Mouse (Mus musculus) hematopoietic stem cell, adult 5-6 weeks (primary cell): ENCODE measurements around the gene Miga2. TPM values are rescaled to one million over a fixed set of nuclear protein-coding genes. Genes with fewer than 3 reads are reported as not detected.
A peak's percentile ranks its signal among the peaks of the same experiment; 100 is the strongest.

Source experiments
- ATAC-seq, 2 experiments: fragments of 125-278 bp in 1 of 2; replicated peaks in 1 of 2; 2 replicates each; pipeline ENCODE4 v1.8.0; 2016 to 2017; ENCODE audit warnings: inconsistent platforms in 2 of 2, mild to moderate bottlenecking in 2 of 2, moderate number of reproducible peaks in 2 of 2, low read depth in 1 of 2, moderate TSS enrichment in 1 of 2; ENCODE audit not compliant: low FRiP score in 2 of 2, poor library complexity in 2 of 2, severe bottlenecking in 2 of 2, insufficient read depth in 1 of 2, low TSS enrichment in 1 of 2
- total RNA-seq: library from RNA; stranded (forward); fragments of 172-1452, 232-1000 nt; gene quantifications from 2 replicates; pipeline ENCODE4 v1.2.3, GENCODE M21; 2017

Miga2 gene
- total RNA-seq, 1 experiment from 2014 or later: 14.8 TPM

GRCm38 (mm10) chr2:30356266-30356665 lies 7.8 kb upstream of the Miga2 start:
- no peak for ATAC-seq

DNA sequence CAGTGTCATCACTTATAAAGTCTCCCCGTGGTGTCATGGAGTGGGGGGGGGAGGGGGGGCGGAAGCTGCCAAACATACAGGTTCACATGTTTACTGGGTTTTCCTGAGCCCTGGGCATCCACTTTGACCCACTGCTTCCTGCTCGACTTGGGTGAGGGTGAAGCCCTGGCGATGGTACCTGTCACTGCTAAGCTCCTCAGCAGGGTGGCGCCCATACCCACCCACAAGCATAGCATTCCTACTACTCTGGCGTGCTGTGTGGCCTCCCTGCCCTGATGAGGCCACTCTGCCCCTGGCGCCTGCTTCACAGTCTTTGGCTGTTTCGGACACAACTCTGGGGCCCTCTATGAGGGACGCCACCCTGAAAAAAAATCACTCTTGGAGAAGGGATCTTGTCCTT lies 7.1 kb upstream of the Miga2 start:
- ATAC-seq: no peak

- no peak for ATAC-seq
These were observed 6.2 kb upstream of the Miga2 start for GRCm38 (mm10) chr2:30357552-30358510.

GRCm38 (mm10) chr2:30358533-30359531 lies 5.2 kb upstream of the Miga2 start, which contains the start of gene Sh3glb2:
Sh3glb2 (minus strand) TSS chr2:30359337.
- ATAC-seq: peak; percentile 35 to 57

- no peak for ATAC-seq
These were observed 3.4 kb upstream of the Miga2 start for GRCm38 (mm10) chr2:30360626-30361025.

GRCm38 (mm10) chr2:30362865-30363264 lies 1.2 kb upstream of the Miga2 start:
- ATAC-seq: no peak

DNA sequence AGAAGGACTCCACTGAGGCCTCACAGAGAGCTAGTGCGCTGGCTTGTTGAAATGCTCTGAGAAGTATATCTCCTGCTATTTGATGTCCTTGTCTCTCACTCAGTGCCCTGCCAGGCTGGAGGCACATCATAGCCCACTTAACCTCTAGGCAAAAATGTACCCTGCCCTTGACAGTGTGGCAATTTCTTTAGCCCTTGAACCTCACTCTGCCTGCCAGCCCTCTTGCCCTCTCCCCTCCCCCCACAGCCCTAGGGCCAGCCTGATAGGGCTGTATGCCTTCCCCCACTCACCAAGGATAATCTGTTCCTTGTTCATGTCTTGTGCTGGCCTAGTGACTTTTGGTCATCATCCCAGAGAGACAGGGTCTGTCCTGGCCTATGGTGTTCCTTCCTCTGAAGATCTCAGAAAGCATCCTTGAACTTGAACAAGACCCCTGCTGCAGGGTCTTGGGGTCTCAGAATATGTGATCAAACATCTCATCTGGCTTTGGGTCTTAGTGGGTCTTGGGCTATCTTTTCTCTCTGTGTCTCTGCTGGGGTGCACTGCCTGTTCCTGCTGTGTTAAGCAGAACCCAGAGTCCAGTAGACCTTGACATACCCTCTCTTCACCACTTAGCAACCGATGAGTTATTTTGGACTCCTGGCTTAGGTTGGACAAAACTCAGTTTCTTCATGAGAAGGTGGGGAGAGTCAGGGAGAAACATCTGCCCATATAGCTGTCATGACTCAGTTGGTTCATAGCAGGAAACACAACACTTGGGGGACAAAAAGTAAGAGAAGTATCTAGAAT lies 1.4 kb downstream of the Miga2 start:
- no peak for ATAC-seq

- no peak for ATAC-seq
These were observed 2.2 kb downstream of the Miga2 start for GRCm38 (mm10) chr2:30366203-30366602.

- no peak for ATAC-seq
These were observed 7.5 kb downstream of the Miga2 start for GRCm38 (mm10) chr2:30371544-30371943.

- ATAC-seq: no peak
These were observed 8.7 kb downstream of the Miga2 start for GRCm38 (mm10) chr2:30372726-30373125.

GRCm38 (mm10) chr2:30375893-30376292 lies 11.9 kb downstream of the Miga2 start:
- ATAC-seq: no peak

- no peak for ATAC-seq
These were observed 13.7 kb downstream of the Miga2 start for GRCm38 (mm10) chr2:30377721-30378120.

DNA sequence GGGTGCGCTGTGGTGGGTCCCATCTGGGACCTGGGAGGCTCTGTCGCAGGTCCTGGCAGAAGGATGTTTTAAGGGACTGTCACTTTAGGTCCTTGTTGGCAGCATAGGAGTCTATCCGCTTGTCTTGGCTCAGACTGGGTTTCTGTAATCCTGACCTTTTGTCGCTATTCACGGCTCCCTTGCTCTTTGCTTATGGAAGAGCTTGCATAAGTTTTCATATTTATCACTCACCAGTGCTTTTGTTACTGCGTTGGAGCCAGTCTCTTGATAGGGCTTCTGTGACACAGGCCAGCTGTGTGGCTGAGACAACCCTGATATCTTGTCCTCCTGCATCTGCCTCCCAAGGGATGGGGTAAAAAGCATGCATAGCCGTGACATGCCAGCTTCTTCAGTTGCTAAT lies 15.3 kb downstream of the Miga2 start:
- no peak for ATAC-seq

- ATAC-seq: no peak
These were observed 16.7 kb downstream of the Miga2 start for GRCm38 (mm10) chr2:30380564-30381376.

GRCm38 (mm10) chr2:30381377-30381725 lies 17.3 kb downstream of the Miga2 start:
- no peak for ATAC-seq

GRCm38 (mm10) chr2:30384814-30385213 lies 20.8 kb downstream of the Miga2 start:
- ATAC-seq: no peak
